Mouse (Mus musculus) hindbrain, postnatal 0 days (tissue): ENCODE data around the gene Phf24. TPM values are rescaled to one million over a fixed set of nuclear protein-coding genes. Genes with fewer than 3 reads are reported as not detected.
A peak's percentile ranks its signal among the peaks of the same experiment; 100 is the strongest.

Source experiments
- ATAC-seq: fragments of 200-750 bp; cut with Nextera tagmentation; 2 replicates; pipeline ENCODE4 v1.8.0; 2017; ENCODE audit warnings: mild to moderate bottlenecking, moderate TSS enrichment, moderate library complexity
- DNase-seq: peaks from one replicate; pipeline ENCODE4 v3.0.0-alpha.2; 2015; ENCODE audit warnings: low spot score
- H3K27ac ChIP-seq: fragments of 300-500 bp; sonication (generic); 2 replicates; pipeline ENCODE4 v1.5.1; 2014; ENCODE audit warnings: mild to moderate bottlenecking
- H3K27me3 ChIP-seq: fragments of 300-500 bp; sonication (generic); 2 replicates; pipeline ENCODE4 v1.6.1; 2014; ENCODE audit warnings: low read length, mixed read lengths; ENCODE audit not compliant: insufficient read depth
- H3K36me3 ChIP-seq: fragments of 300-500 bp; sonication (generic); 2 replicates; pipeline ENCODE4 v1.6.1; 2014; ENCODE audit warnings: low read length, mixed read lengths; ENCODE audit not compliant: insufficient read depth
- H3K4me1 ChIP-seq: fragments of 300-500 bp; sonication (generic); 2 replicates; pipeline ENCODE4 v1.6.1; 2014; ENCODE audit warnings: antibody characterized with exemption, low read length, mixed read lengths; ENCODE audit not compliant: insufficient read depth
- H3K4me2 ChIP-seq: fragments of 300-500 bp; sonication (generic); 2 replicates; pipeline ENCODE4 v1.6.1; 2014; ENCODE audit warnings: low read depth, mild to moderate bottlenecking, low read length, moderate library complexity, mixed read lengths
- H3K4me3 ChIP-seq: fragments of 300-500 bp; sonication (generic); 2 replicates; pipeline ENCODE4 v1.5.1; 2014; ENCODE audit warnings: low read length
- H3K9ac ChIP-seq: fragments of 300-500 bp; sonication (generic); replicated peaks from 2 replicates; pipeline ENCODE4 v1.6.1; 2014; ENCODE audit warnings: mild to moderate bottlenecking, low read length, moderate library complexity, mixed read lengths
- H3K9me3 ChIP-seq: fragments of 300-500 bp; sonication (generic); 2 replicates; pipeline ENCODE4 v1.6.1; 2016; ENCODE audit warnings: low read length, mixed read lengths
- CTCF ChIP-seq: IDR thresholded peaks from 2 replicates; pipeline ENCODE4 v1.5.1; 2016; ENCODE audit warnings: antibody characterized with exemption, control low read depth, low read depth
- WGBS: fragments of 180-500 bp; shearing (Covaris S2); extraction: QIAGEN DNeasy Blood & Tissue Kit; methylation state at CpG from one replicate; pipeline ENCODE4 v1.1.7; 2014; 5-methylcytosine and 5-hydroxymethylcytosine counted together
- polyA plus RNA-seq: library from polyadenylated mRNA; unstranded; fragments of >200 nt; fragmentation: Nextera tagmentation; extraction: Ambion mirVana; gene quantifications from 2 replicates; pipeline ENCODE4 v1.2.1, GENCODE M21; 2015
- total RNA-seq: library from RNA; depleted of rRNA; stranded (reverse); fragments of >200 nt; gene quantifications from 2 replicates; pipeline ENCODE4 v1.2.3, GENCODE M21; 2014

Phf24 gene
- total and polyA plus RNA-seq, 2 experiments from 2014 or later: 38.6 to 130 TPM

DNA sequence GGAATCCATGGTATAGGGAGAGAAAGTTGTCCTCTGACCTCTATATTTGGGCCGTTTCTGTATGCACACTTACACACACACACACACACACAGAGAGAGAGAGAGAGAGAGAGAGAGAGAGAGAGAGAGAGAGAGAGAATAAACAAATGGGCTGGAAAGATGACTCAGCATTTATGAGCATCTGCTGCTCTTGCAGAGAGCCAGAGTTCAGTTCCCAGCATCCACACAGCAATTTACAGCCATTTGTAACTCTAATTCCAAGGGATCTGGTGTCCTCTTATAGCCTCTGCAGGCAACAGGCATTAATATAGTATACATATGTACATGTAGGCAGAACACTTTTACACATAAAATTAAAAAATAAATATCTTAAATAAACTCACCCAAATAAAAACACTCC is 12.5 kb upstream of the Phf24 start:
- H3K9ac ChIP-seq: no peak overlapping the region
- H3K4me2 ChIP-seq: no peak overlapping the region
- H3K9me3 ChIP-seq: no peaks in the 10 kb centered on the region
- no peak for TF ChIP-seq CTCF
- no peaks in the 10 kb centered on the region for H3K27me3 ChIP-seq
- ATAC-seq: no peak
- no peaks in the 10 kb centered on the region for H3K36me3 ChIP-seq
- H3K27ac ChIP-seq: no peak overlapping the region
- DNase-seq: no peak
- no peak overlapping the region for H3K4me3 ChIP-seq
- WGBS: 75% methylated on average over 1 of the region's 1 CpGs
- no peaks in the 10 kb centered on the region for H3K4me1 ChIP-seq

DNA sequence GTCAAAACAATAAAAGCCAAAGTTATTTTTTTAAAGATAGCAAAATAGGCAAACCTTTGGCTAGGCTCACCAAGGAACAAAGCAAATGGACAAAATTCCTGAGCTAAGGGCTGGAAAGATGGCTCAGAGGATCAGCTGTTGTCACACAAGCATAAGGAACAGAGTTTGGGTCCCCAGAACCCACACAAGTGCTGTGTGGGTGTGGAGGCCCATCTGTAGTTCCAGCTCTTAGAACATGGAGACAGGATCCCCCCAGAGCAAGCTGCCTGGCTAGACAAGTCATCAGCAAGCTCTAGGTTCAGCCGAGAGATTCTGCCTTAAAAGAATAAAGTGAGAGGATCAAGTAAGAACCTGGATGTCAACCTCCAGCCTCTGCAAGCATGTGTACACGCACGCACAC is 11.9 kb upstream of the Phf24 start:
- Histone ChIP-seq H3K36me3 (no peaks in the 10 kb centered on the region), H3K27ac (no peak overlapping the region), H3K9ac (no peak overlapping the region), H3K4me2 (no peak overlapping the region), H3K4me3 (no peak overlapping the region), H3K4me1 (no peaks in the 10 kb centered on the region), H3K27me3 (no peaks in the 10 kb centered on the region), H3K9me3 (no peaks in the 10 kb centered on the region)
- WGBS: 87% methylated on average over 3 of the region's 3 CpGs
- TF ChIP-seq CTCF: no peak
- ATAC-seq: no peak
- DNase-seq: no peak

DNA sequence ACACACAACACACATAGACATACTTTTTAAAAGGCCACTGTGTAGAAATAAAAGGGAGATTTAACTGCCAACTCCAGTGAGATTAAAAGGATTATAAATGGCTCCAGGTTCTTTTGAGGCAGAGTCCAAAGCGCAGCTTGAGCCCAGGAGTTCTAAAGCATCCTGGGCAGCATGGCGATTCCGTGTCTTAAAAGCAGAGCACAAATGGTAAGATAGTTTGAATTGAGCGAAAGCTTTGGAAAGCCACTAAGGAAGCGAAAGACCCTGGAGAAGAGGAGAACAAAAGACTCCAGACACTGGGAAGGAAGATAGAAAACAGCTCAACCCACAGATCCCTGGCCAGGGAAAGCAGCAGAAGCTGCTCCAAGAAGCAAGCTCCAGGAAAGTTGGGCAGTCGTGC is 11.5 kb upstream of the Phf24 start:
- Histone ChIP-seq H3K4me2 (no peak overlapping the region), H3K27me3 (no peaks in the 10 kb centered on the region), H3K9me3 (no peaks in the 10 kb centered on the region), H3K4me3 (no peak overlapping the region), H3K36me3 (no peaks in the 10 kb centered on the region), H3K4me1 (no peaks in the 10 kb centered on the region), H3K27ac (no peak overlapping the region), H3K9ac (no peak overlapping the region)
- no peak for TF ChIP-seq CTCF
- DNase-seq (no peak), ATAC-seq (no peak)
- 67% methylated on average over 6 of the region's 6 CpGs for WGBS

GRCm38 (mm10) chr4:42913391-42913790 is 3.1 kb upstream of the Phf24 start:
- no peak for DNase-seq
- TF ChIP-seq CTCF: no peak
- ATAC-seq: no peak

GRCm38 (mm10) chr4:42915311-42915710 is 1.1 kb upstream of the Phf24 start:
- DNase-seq: no peak
- 90% methylated on average over 12 of the region's 12 CpGs for WGBS
- ATAC-seq: no peak

More at GRCm38 (mm10) chr4:42913391-42913790, 3.1 kb upstream of the Phf24 start:
- no peaks in the 10 kb centered on the region for H3K27me3 ChIP-seq
- no peak overlapping the region for H3K4me2 ChIP-seq
- H3K36me3 ChIP-seq: no peaks in the 10 kb centered on the region
- H3K4me3 ChIP-seq: no peak overlapping the region
- whole genome bisulfite sequencing: 55% methylated on average over 10 of the region's 10 CpGs
- no peaks in the 10 kb centered on the region for H3K9me3 ChIP-seq
- H3K27ac ChIP-seq: no peak overlapping the region
- H3K9ac ChIP-seq: no peak overlapping the region
- no peaks in the 10 kb centered on the region for H3K4me1 ChIP-seq

DNA sequence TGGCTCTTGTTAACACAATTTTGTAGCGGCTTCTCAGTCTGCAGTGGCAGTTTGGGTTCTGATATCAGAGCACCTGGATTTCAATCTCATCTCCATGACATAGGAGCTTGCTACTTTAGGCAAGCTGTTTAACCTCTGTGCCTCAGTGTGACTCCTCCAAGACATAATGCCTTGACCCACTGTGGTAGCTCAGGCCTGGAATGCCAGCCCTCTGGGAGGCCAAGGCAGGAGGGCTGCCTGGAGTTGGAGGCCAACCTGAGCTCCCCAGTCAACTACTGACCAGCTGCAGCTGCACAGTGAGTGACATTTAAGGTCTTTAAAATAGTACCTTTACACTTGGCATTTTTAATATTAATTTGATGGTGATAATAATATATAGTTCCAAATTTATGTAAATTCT is 494 bp upstream of the Phf24 start:
- Histone ChIP-seq H3K36me3 (no peaks in the 10 kb centered on the region), H3K4me2 (peak overlapping the region; percentile 84), H3K27me3 (no peaks in the 10 kb centered on the region), H3K9me3 (no peaks in the 10 kb centered on the region), H3K4me3 (no peak overlapping the region), H3K27ac (no peak overlapping the region), H3K4me1 (no peaks in the 10 kb centered on the region), H3K9ac (no peak overlapping the region)
- ATAC-seq (no peak), DNase-seq (no peak)
- 89% methylated on average over 1 of the region's 1 CpGs for WGBS
- no peak for TF ChIP-seq CTCF

More at GRCm38 (mm10) chr4:42915311-42915710, 1.1 kb upstream of the Phf24 start:
- Histone ChIP-seq H3K4me3 (no peak overlapping the region), H3K27ac (no peak overlapping the region), H3K36me3 (no peaks in the 10 kb centered on the region), H3K27me3 (no peaks in the 10 kb centered on the region), H3K9ac (no peak overlapping the region), H3K4me1 (no peaks in the 10 kb centered on the region), H3K9me3 (no peaks in the 10 kb centered on the region), H3K4me2 (no peak overlapping the region)
- TF ChIP-seq CTCF: no peak

GRCm38 (mm10) chr4:42917402-42917774 is 928 bp downstream of the Phf24 start:
- Histone ChIP-seq H3K4me1 (no peaks in the 10 kb centered on the region), H3K9me3 (no peaks in the 10 kb centered on the region), H3K27me3 (no peaks in the 10 kb centered on the region), H3K27ac (peak overlapping the region; percentile 79), H3K4me2 (peak overlapping the region; percentile 84), H3K9ac (peak overlapping the region; percentile 80), H3K4me3 (peak overlapping the region; percentile 66), H3K36me3 (no peaks in the 10 kb centered on the region)
- 3% methylated on average over 20 of the region's 26 CpGs for WGBS
- ATAC-seq: peak; percentile 62
- no peak for TF ChIP-seq CTCF
- peak; percentile 10 for DNase-seq

- WGBS: 77% methylated on average over 9 of the region's 9 CpGs
- no peaks in the 10 kb centered on the region for H3K36me3 ChIP-seq
- DNase-seq: no peak
- TF ChIP-seq CTCF: no peak
- no peak overlapping the region for H3K4me3 ChIP-seq
- H3K27ac ChIP-seq: no peak overlapping the region
- H3K4me2 ChIP-seq: no peak overlapping the region
- no peaks in the 10 kb centered on the region for H3K9me3 ChIP-seq
- no peak for ATAC-seq
- H3K4me1 ChIP-seq: no peaks in the 10 kb centered on the region
- H3K27me3 ChIP-seq: no peaks in the 10 kb centered on the region
- H3K9ac ChIP-seq: no peak overlapping the region
These were observed 4.3 kb downstream of the Phf24 start for GRCm38 (mm10) chr4:42920726-42921125.
